Mouse (Mus musculus) cortical plate, adult 2 months (tissue): ENCODE data around the gene Dgcr8. TPM values are rescaled to one million over a fixed set of nuclear protein-coding genes. Genes with fewer than 3 reads are reported as not detected.

Source experiments
- H3K27ac ChIP-seq: fragments of 200-500 bp; 2 replicates; pipeline ENCODE4 v1.5.1; 2012; ENCODE audit warnings: low read length, control low read depth, inconsistent platforms; ENCODE audit not compliant: insufficient read depth
- H3K4me1 ChIP-seq: fragments of 200-500 bp; 2 replicates; pipeline ENCODE4 v1.6.1; 2011; ENCODE audit warnings: low read length; ENCODE audit not compliant: control insufficient read depth, insufficient read depth
- H3K4me3 ChIP-seq: fragments of 200-500 bp; 2 replicates; pipeline ENCODE4 v1.5.1; 2011; ENCODE audit warnings: mild to moderate bottlenecking, low read length, control low read depth; ENCODE audit not compliant: insufficient read depth
- CTCF ChIP-seq: fragments of 200-500 bp; IDR thresholded peaks from 2 replicates; pipeline ENCODE4 v1.5.1; 2011; ENCODE audit warnings: mild to moderate bottlenecking, control low read depth, low read length; ENCODE audit not compliant: insufficient read depth; ENCODE audit errors: extremely low read depth
- POLR2A ChIP-seq: fragments of 200-500 bp; IDR thresholded peaks from 2 replicates; pipeline ENCODE4 v1.6.1; 2011; ENCODE audit warnings: mild to moderate bottlenecking, low read length, control low read depth; ENCODE audit not compliant: insufficient read depth; ENCODE audit errors: extremely low read depth
- polyA plus RNA-seq: library from polyadenylated mRNA; depleted of rRNA; stranded (reverse); fragments of >200 nt; gene quantifications from 2 replicates; pipeline ENCODE4 v1.2.3, GENCODE M21; 2012; rRNA removed

The Dgcr8 gene
- 36.3 and 40.9 TPM in 2 replicates for polyA plus RNA-seq

GRCm38 (mm10) chr16:18289067-18289588, at the start of gene Dgcr8:
Gene Dgcr8, minus strand, starts transcription at chr16:18289246.
- TF ChIP-seq POLR2A (peak; percentile 47; the same call in 1 of the 2 replicates), CTCF (no peak)
- peaks cover 6% of the 10 kb centered on the region; the same call in 1 of the 2 replicates for H3K4me1 ChIP-seq
- H3K27ac ChIP-seq = peak within 1 kb of the TSS; percentile 69; the same call in 1 of the 2 replicates
- H3K4me3 ChIP-seq = peak within 1 kb of the TSS; percentile 75

- H3K27ac ChIP-seq = no peak overlapping the region
- H3K4me1 ChIP-seq = peaks cover 6% of the 10 kb centered on the region
- no peak overlapping the region for H3K4me3 ChIP-seq
- TF ChIP-seq CTCF (no peak), POLR2A (no peak)
These were observed 48.2 kb upstream of the Dgcr8 start for GRCm38 (mm10) chr16:18337261-18337660.

- H3K4me1 ChIP-seq = peaks cover 6% of the 10 kb centered on the region
- no peak overlapping the region for H3K4me3 ChIP-seq
- no peak for TF ChIP-seq POLR2A
- TF ChIP-seq CTCF = no peak
- H3K27ac ChIP-seq = no peak overlapping the region
These were observed 46.9 kb upstream of the Dgcr8 start for GRCm38 (mm10) chr16:18335981-18336380.

- no peak overlapping the region for H3K4me3 ChIP-seq
- H3K4me1 ChIP-seq = no peaks in the 10 kb centered on the region
- H3K27ac ChIP-seq = peak overlapping the region; percentile 59; the same call in 1 of the 2 replicates
- TF ChIP-seq POLR2A = no peak
- no peak for TF ChIP-seq CTCF
These were observed 44.9 kb upstream of the Dgcr8 start for GRCm38 (mm10) chr16:18333976-18334375.

- TF ChIP-seq POLR2A = no peak
- no peak for TF ChIP-seq CTCF
- H3K4me3 ChIP-seq = no peak overlapping the region
- H3K4me1 ChIP-seq = no peaks in the 10 kb centered on the region
- H3K27ac ChIP-seq = no peak overlapping the region
These were observed 39.5 kb upstream of the Dgcr8 start for GRCm38 (mm10) chr16:18328524-18328923.

GRCm38 (mm10) chr16:18327936-18328335, 38.9 kb upstream of the Dgcr8 start:
- no peak overlapping the region for H3K4me3 ChIP-seq
- TF ChIP-seq CTCF = no peak
- no peak for TF ChIP-seq POLR2A
- no peak overlapping the region for H3K27ac ChIP-seq
- no peaks in the 10 kb centered on the region for H3K4me1 ChIP-seq

- H3K4me3 ChIP-seq = no peak overlapping the region
- H3K4me1 ChIP-seq = no peaks in the 10 kb centered on the region
- H3K27ac ChIP-seq = no peak overlapping the region
- TF ChIP-seq POLR2A = no peak
- no peak for TF ChIP-seq CTCF
These were observed 36.7 kb upstream of the Dgcr8 start for GRCm38 (mm10) chr16:18325741-18326140.

GRCm38 (mm10) chr16:18324031-18324430, 35.0 kb upstream of the Dgcr8 start:
- no peak for TF ChIP-seq POLR2A
- TF ChIP-seq CTCF = no peak
- H3K4me3 ChIP-seq = no peak overlapping the region
- H3K4me1 ChIP-seq = no peaks in the 10 kb centered on the region
- no peak overlapping the region for H3K27ac ChIP-seq

- TF ChIP-seq POLR2A = no peak
- TF ChIP-seq CTCF = no peak
- Histone ChIP-seq H3K27ac (no peak overlapping the region), H3K4me3 (no peak overlapping the region), H3K4me1 (no peaks in the 10 kb centered on the region)
These were observed 34.4 kb upstream of the Dgcr8 start for GRCm38 (mm10) chr16:18323460-18323859.

GRCm38 (mm10) chr16:18321443-18321842, 32.4 kb upstream of the Dgcr8 start:
- TF ChIP-seq POLR2A = no peak
- no peak for TF ChIP-seq CTCF
- no peak overlapping the region for H3K4me3 ChIP-seq
- H3K4me1 ChIP-seq = no peaks in the 10 kb centered on the region
- H3K27ac ChIP-seq = no peak overlapping the region
